ENCODE assay signal across 18 mouse cellular contexts in the genomic region with DNA sequence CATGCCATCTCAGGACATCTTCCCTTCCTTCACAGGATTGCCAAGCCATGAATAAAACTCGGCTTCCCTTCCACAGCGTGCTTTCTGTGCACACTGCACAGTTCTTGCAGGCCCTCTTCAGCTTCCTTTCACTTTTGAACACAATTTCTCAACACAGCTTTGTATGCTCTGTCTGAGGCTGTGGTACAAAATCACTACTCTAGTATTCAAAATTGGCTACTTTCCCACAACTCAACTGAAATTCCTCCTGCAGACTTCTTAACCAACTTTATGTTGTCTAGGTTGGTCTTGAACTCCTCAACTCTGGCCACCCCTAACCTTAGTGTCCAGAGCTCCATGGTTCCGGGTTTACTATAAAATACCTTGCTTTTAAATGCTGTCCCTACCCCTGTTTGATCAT.
DNase-seq lines count a peak whose midpoint lies in the region; ATAC-seq and TF ChIP-seq lines count a peak whose summit lies in the region.
"Had no signal": no experiment of that assay in that cellular context is flagged by ENCODE, and none has a peak within 500 bp of the region (broad histone marks: within the 10 kb centered on the region; RNA-seq: fewer than 3 reads in every experiment).

No protein-coding gene starts in this region.

- DNase-seq in frontal cortex, postnatal 25 days (ENCODE audit: low spot score in 2 of 2) = no peak
- peak; percentile 66 for DNase-seq in lung, postnatal 0 days (ENCODE audit: low spot score)
- DNase-seq in lung, adult 2 months = no peak
- DNase-seq in adipocyte (ENCODE audit: low spot score) = peak; percentile 51
- DNase-seq: adrenal gland, adult 8-10 months; adrenal gland, postnatal 25 days; forebrain, postnatal 0 days; gastrocnemius, postnatal 10 days; gastrocnemius, postnatal 36 days; heart, adult 2 months; heart, postnatal 14 days; heart, postnatal 4 days had no signal

- WGBS in lung, postnatal 0 days = 70% methylated on average over 3 of the region's 3 CpGs
- WGBS in lung, adult 2 months = 53% methylated on average over 3 of the region's 3 CpGs
- 90% methylated on average over 3 of the region's 3 CpGs for WGBS in hindbrain, embryonic 12.5 days

- no peaks in the 10 kb centered on the region for H3K27me3 ChIP-seq in lung, postnatal 0 days (replicated peaks; ENCODE audit: insufficient read depth, low read length)
- no peaks in the 10 kb centered on the region for H3K27me3 ChIP-seq in hindbrain, embryonic 12.5 days
- H3K27me3 ChIP-seq: heart, embryonic 13.5 days; hindbrain, embryonic 15.5 days had no signal

- H3K9me3 ChIP-seq in lung, postnatal 0 days (ENCODE audit: low read length) = no peaks in the 10 kb centered on the region
- no peaks in the 10 kb centered on the region for H3K9me3 ChIP-seq in hindbrain, embryonic 12.5 days (replicated peaks)
- H3K9me3 ChIP-seq: heart, embryonic 10.5 days; heart, embryonic 13.5 days; hindbrain, embryonic 15.5 days had no signal

- H3K4me1 ChIP-seq in lung, postnatal 0 days (ENCODE audit: insufficient read depth, low read depth, low read length) = peaks cover 4% of the 10 kb centered on the region; the same call in 1 of the 2 replicates
- peaks cover 9% of the 10 kb centered on the region for H3K4me1 ChIP-seq in lung, adult 2 months (ENCODE audit: control insufficient read depth, insufficient read depth, low read length)
- peaks cover 9% of the 10 kb centered on the region; the same call in 1 of the 2 replicates for H3K4me1 ChIP-seq in hindbrain, embryonic 12.5 days

- no peak for TF ChIP-seq EP300 in lung, postnatal 0 days (IDR thresholded peaks at IDR 0.05)

- H3K9ac ChIP-seq in lung, postnatal 0 days (replicated peaks; ENCODE audit: low read depth) = no peak overlapping the region
- H3K9ac ChIP-seq in hindbrain, embryonic 12.5 days = no peak overlapping the region
- H3K9ac ChIP-seq: forebrain, postnatal 0 days; heart, embryonic 13.5 days; hindbrain, embryonic 15.5 days had no signal

- TF ChIP-seq POLR2A in lung, adult 2 months (IDR thresholded peaks at IDR 0.05; ENCODE audit: borderline replicate concordance, extremely low read depth, low read depth, low read length) = no peak

- no peak overlapping the region for H3K4me3 ChIP-seq in lung, postnatal 0 days (ENCODE audit: low read depth, low read length)
- no peak overlapping the region for H3K4me3 ChIP-seq in lung, adult 2 months (replicated peaks; ENCODE audit: extremely low read depth, low read depth, low read length)
- H3K4me3 ChIP-seq in hindbrain, embryonic 12.5 days = no peak overlapping the region
- H3K4me3 ChIP-seq: heart, adult 2 months; heart, embryonic 10.5 days; heart, embryonic 13.5 days; hindbrain, embryonic 15.5 days had no signal

- H3K27ac ChIP-seq in lung, postnatal 0 days (ENCODE audit: low read length) = no peak overlapping the region
- no peak overlapping the region for H3K27ac ChIP-seq in hindbrain, embryonic 12.5 days
- H3K27ac ChIP-seq: heart, adult 2 months; heart, embryonic 10.5 days; heart, embryonic 13.5 days; hindbrain, embryonic 15.5 days had no signal

- no peak for TF ChIP-seq CTCF in lung, postnatal 0 days (IDR thresholded peaks at IDR 0.05)
- no peak for TF ChIP-seq CTCF in lung, adult 2 months (IDR thresholded peaks at IDR 0.05; ENCODE audit: insufficient read depth, low read length)

- no peaks in the 10 kb centered on the region for H3K36me3 ChIP-seq in lung, postnatal 0 days (ENCODE audit: insufficient read depth, low read length)
- no peaks in the 10 kb centered on the region for H3K36me3 ChIP-seq in hindbrain, embryonic 12.5 days
- H3K36me3 ChIP-seq: heart, embryonic 10.5 days; heart, embryonic 13.5 days; hindbrain, embryonic 15.5 days had no signal

- H3K4me2 ChIP-seq in lung, postnatal 0 days (replicated peaks; ENCODE audit: low read depth, low read length) = no peak overlapping the region
- no peak overlapping the region for H3K4me2 ChIP-seq in hindbrain, embryonic 12.5 days (replicated peaks)
- H3K4me2 ChIP-seq: heart, embryonic 13.5 days; hindbrain, embryonic 15.5 days had no signal

- ATAC-seq in frontal cortex, adult (ENCODE audit: low TSS enrichment) = peak; percentile 36
- ATAC-seq in lung, postnatal 0 days = peak; percentile 34; the same call in 1 of the 2 replicates
- no peak for ATAC-seq in hindbrain, embryonic 12.5 days (ENCODE audit: low FRiP score)
- ATAC-seq: forebrain, embryonic 14.5 days; forebrain, postnatal 0 days had no signal

Comparison
In these comparisons a context has a peak if more than half of its experiments do, and no peak if none do; other contexts are left out.
1. DNase-seq: peak in lung, postnatal 0 days (single experiment) and adipocyte (single experiment); none in frontal cortex, postnatal 25 days (0 of 2) and lung, adult 2 months (single experiment).